Mouse (Mus musculus) testis, adult 10 weeks (tissue): ENCODE measurements around the gene Olfr1457. TPM values are rescaled to one million over a fixed set of nuclear protein-coding genes. Genes with fewer than 3 reads are reported as not detected.

Experiments
- polyA plus RNA-seq: library from polyadenylated mRNA; stranded (reverse); fragments of 350-450 nt; fragmentation: Illumina TruSeq; extraction: RNeasy Lipid Tissue Mini Kit (QIAGEN cat#74804); gene quantifications from one replicate; pipeline ENCODE4 v1.2.3, GENCODE M21; 2014; ENCODE audit warnings: low read depth, low replicate concordance

The Olfr1457 gene
- not detected for polyA plus RNA-seq

DNA sequence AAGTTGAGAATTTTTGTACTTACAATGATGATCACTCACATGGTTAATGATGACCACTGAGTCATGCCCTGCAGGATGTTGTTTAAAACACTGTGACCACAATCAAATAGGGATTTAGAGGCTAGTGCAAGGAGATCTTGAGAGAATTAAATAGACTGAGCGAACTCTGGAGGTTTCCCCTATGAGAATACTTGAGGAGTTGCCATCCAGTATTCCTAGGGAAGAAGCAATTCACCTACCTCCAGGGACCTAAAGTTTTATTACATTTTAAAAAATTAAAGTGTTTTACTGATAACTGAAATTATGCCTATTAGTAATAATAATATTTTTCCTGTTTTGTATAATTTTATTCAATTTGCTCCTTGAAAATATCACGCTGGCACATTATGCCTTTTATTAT, at the start of gene Olfr1457:
Gene Olfr1457 (minus strand): TSS at position 101 of the 400 bp plus-strand sequence.

DNA sequence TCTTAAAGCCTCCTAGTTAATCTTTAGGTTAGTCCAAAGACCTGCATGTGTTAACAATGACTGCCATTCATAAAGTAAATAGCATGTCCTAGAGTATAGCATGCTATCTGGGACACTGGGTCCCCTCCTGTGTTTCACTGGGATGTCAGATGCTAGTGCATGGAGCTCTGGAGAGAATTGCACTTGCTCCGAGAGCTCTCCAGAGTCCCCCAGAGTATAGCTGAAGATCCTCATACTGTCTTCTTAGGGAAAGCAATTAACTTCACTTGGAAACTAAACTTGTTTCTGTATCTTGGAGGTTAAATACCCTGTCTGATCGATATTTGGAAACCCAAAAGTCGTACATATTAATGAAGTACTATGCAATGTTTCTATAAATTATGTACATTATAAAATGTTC, 9.0 kb upstream of the Olfr1457 start, which contains the start of gene Olfr1458:
Gene Olfr1458 (minus strand): TSS at position 101 of the 400 bp plus-strand sequence.

DNA sequence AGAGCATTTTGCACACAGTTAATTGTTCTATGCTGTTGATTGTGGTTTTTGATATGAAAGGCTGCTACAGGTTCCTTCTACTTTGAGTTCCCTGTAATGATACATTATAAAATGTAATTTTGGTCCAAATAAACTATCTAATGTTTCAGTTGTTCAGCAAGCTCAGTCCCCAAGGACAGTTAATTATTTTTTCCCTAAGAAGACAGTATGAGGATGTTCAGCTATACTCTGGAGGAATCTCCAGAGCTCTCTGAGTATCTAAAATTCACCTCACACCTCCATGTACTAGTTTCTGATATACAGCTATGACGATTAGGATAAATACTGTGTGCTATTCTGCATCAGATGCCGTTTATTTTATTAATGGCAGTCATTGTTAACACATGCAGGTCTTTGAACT, 37.4 kb downstream of the Olfr1457 start, which contains the start of gene Olfr1454:
Gene Olfr1454 (plus strand): TSS at position 301 of the 400 bp plus-strand sequence.

Other genes with a start within 250 kb of the Olfr1457 start
- 1.5 TPM for gene Olfr1444, start 240.6 kb downstream of the Olfr1457 start, polyA plus RNA-seq
- gene Olfr1445, start 214.0 kb downstream of the Olfr1457 start, polyA plus RNA-seq = 1.5 TPM
- gene Olfr1446, start 204.4 kb downstream of the Olfr1457 start, polyA plus RNA-seq = not detected
- gene Olfr1447, start 194.1 kb downstream of the Olfr1457 start, polyA plus RNA-seq = not detected
- gene Olfr1448, start 173.5 kb downstream of the Olfr1457 start, polyA plus RNA-seq = not detected
- not detected for gene Olfr1449, start 167.1 kb downstream of the Olfr1457 start, polyA plus RNA-seq
- not detected for gene Olfr1450, start 147.6 kb downstream of the Olfr1457 start, polyA plus RNA-seq
- not detected for gene Olfr1451, start 102.9 kb downstream of the Olfr1457 start, polyA plus RNA-seq
- not detected for gene Olfr1453, start 69.6 kb downstream of the Olfr1457 start, polyA plus RNA-seq
- not detected for gene Olfr1454, start 37.3 kb downstream of the Olfr1457 start, polyA plus RNA-seq
- not detected for gene Olfr1458, start 8.9 kb upstream of the Olfr1457 start, polyA plus RNA-seq
- gene Olfr1459, start 51.7 kb upstream of the Olfr1457 start, polyA plus RNA-seq = 0.04 TPM
- gene Olfr1461, start 65.1 kb upstream of the Olfr1457 start, polyA plus RNA-seq = not detected
- gene Olfr1462, start 87.8 kb upstream of the Olfr1457 start, polyA plus RNA-seq = not detected
- gene Olfr1463, start 133.4 kb upstream of the Olfr1457 start, polyA plus RNA-seq = not detected
- not detected for gene Olfr1465, start 217.7 kb upstream of the Olfr1457 start, polyA plus RNA-seq
- gene Olfr1466, start 241.0 kb upstream of the Olfr1457 start, polyA plus RNA-seq = not detected